Mouse (Mus musculus) ovary, adult 18-20 months (tissue): ENCODE measurements around the gene Bscl2.
A peak's percentile ranks its signal among the peaks of the same experiment; 100 is the strongest.
"Not testable (repeated sequence)": the region's sequence is repeated elsewhere in the genome, so short reads cannot be mapped to it uniquely, and the experiment has no call there.

Source experiments
- DNase-seq: peaks from one replicate; pipeline ENCODE4 v3.0.0; 2022; ENCODE audit warnings: low spot score, mixed read lengths

The Bscl2 gene

GRCm38 (mm10) chr19:8831262-8831661 is 6.0 kb upstream of the Bscl2 start:
- DNase-seq: no peak

DNA sequence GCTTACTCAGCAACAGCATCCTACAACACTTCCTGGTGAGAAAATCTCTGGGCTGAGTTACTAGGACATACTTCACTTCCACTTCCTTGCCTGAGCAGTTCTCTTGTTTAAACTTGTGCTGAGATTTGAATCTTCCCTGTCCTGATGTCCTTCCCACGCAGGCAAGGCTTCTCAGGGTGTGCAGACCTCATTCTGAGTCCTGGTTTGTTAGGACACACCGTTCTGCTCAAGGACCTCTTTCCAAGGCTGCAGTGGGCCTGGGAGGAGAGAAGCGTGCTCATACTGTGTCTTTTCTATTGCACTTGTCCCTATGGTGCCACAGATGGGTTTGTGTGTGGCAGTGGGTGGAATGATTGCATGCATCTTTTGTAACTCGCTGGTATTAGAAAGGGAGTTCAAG is 4.3 kb upstream of the Bscl2 start:
- no peak for DNase-seq

DNA sequence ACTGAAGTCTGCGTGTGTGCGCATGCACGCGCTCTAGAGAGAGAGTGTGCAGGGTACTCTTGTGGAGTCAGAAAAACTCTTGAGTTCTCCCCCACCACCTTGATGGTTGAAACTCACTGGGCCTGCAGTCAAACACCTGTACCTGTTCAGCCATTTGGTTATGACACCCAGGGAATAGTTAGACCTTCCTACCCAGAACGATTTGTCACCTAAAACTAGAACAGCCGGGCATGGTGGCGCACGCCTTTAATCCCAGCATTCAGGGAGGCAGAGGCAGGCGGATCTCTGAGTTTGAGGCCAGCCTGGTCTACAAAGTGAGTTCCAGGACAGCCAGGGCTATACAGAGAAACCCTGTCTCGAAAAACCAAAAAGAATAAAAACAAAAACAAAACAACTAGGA is 940 bp upstream of the Bscl2 start:
- DNase-seq: not testable (repeated sequence)

GRCm38 (mm10) chr19:8838041-8838730 is 919 bp downstream of the Bscl2 start:
- DNase-seq: no peak

DNA sequence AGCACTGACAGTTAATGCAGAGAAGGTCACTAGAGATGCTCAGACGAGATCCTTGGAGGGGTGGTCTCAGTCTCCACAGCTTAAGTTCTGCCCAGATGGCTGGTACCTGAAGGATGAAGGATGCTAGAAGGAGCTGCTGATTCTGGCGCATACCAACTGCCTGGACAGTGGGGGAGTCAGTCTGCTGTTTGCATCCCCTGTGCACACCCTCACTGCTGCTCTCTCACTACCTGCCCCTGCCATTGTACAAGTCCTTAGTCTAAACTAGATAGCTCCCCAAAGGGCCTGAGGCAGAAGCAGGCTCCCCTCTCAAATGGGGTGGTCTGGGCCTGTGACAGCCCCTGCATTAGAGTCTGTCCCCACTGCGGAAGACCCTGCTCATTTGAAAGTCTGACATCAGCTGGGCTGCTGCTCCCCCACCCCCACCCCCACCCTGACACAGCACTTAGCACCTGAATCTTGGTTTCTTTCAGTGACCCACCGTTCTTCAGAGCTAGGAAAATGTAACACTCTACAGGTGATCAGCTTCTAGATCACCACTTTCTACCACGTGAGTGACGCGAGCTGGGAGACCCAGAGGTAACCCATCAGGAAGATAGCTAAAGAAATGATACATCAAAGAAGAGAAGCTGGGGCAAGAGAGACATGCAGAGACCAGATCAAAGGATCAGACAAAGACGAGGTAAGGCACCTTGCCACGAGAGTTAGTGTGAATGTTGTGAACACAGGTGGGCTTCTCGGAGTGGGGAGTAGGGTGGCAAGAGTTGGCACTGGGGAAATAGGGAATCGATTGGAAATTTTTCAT is 2.0 kb downstream of the Bscl2 start, which contains the start of gene Gng3:
Gng3 (minus strand) TSS at position 92 of the 805 bp plus-strand sequence.
- no peak for DNase-seq

GRCm38 (mm10) chr19:8839908-8840791 is 2.9 kb downstream of the Bscl2 start:
- peak; percentile 61 for DNase-seq

- DNase-seq: no peak
Measured at GRCm38 (mm10) chr19:8841012-8841411, 3.7 kb downstream of the Bscl2 start.

- no peak for DNase-seq
Measured at GRCm38 (mm10) chr19:8842961-8843360, 5.7 kb downstream of the Bscl2 start.

DNA sequence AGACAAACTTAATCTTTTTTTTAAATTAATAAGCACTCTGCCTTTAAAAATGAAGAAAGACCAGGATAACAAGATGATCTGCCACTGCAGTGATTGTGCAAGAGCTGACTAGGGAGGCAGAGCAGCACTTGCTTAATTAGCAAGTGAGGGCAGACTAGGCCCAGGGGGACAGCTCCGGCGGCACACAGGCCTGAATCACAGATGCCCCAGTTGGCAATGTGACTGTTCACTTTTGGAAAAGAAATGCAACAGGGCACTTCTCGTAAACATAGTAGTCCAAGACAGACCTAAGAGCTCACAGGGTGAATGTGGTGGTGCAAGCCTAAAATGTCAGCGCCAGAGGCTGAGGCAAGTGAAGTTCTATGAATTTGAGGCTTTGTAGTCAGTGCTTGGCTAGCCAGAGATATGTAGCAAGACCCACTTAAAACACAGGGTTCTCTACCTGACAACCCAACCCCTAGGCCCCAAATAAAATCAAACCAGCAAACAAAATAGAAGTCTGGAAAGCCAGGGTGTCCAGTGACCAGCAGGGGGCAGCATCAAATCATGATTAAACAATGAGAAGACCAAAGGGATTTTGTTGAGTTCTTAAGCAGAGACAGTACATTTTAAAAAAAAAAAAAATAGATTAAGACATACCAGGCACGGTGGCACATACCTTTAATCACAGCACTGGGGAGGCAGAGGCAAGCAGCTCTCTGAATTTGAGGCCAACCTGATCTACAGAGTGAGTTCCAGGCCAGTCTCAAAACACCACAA is 7.3 kb downstream of the Bscl2 start:
- DNase-seq: no peak

DNA sequence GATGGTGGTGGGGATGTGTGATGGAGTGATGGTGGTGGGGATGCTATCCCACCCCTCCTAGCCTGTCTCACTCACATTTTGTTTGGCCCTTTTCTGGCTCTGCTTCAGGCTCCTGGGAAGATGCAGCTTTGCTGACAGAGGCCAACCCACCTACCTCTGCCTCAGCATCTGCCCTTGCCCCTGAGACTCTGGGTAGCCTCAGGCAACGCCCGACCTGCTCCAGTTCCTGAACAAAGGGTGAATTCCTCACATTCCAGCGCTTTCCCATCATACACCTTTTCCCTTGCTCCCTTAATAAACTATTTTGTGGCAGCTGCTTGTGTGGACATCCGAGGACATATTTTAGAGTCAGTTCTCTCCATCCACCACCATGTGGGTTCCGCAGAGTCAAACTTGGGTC is 11.1 kb downstream of the Bscl2 start:
- DNase-seq: no peak

DNA sequence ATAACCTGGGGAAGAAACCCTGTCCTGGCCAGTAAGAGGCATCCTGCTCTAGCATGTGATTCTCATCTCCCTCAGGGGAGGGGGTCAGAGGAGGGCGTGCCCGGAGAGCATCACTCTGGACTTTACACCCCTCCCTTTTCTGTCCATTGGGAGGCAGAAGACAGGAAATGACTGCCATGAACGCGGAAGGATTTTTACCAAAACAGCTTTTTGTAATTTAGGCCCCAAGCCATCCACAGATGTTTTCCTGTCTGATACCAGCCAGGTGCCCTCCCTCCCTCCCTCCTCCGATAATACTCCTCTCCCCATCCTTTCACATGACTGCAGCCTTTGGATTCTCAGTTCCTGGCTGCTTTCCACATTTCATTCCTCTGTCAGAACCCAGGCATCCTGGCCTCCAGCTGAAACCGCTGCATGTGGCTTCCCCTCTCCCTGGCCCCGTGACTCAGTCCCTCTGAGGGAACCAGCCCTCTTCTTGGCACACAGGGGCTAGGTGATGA is 13.2 kb downstream of the Bscl2 start, which contains the start of gene Lrrn4cl:
Lrrn4cl (plus strand) TSS at position 367 of the 500 bp plus-strand sequence.
- no peak for DNase-seq

GRCm38 (mm10) chr19:8851639-8852038 is 14.4 kb downstream of the Bscl2 start:
- no peak for DNase-seq

DNA sequence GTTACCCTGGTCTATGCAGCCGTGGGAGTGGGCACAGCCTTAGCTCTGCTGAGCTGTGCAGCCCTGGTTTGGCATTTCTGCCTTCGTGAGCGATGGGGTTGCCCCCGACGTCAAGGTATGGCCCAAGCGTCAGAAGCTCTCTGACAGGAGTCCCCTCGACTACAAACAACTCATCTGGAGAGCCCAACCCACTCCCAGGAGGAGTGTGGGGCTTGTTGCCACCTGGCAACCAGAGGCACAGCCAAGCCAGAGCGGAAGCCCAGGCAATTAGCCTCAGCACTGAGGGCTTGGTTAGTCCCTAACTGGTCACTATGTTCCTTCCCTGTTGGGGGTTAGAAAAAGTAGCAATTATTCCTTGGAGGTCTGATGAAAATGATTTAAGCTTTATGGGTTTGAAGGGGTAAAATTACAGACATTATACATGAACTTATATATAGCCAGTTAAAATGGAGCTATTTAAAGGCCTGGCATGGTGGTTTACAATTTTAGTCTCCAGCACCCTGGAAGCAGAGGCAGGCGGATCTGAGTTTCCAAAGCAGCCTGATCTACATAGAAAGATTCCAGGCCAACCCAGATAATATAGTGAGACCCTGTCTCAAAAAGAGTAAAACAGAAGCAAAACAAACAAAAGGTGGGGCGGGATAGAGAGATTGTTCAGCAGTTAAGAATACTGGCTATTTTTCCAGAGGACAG is 15.1 kb downstream of the Bscl2 start:
- DNase-seq: no peak

DNA sequence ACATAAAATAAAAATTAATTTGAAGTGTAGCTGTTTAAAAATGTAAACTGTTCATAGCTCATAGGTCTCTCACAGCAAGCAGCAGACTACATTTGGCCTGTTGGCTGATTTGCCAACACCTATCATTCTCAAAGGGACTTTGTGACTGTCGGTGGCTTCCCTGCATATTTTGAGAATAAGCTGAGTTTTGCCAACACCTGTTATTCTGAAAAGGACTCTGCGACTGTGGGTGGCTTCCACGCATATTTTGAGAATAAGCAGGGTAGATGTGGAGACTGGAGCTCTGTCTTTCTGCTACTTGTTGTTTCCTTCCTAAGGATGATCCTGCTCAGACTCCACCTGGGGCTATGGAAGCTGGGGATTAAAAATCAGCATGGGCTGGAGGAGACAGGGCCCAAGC is 15.8 kb downstream of the Bscl2 start:
- DNase-seq: no peak

GRCm38 (mm10) chr19:8857689-8858088 is 20.4 kb downstream of the Bscl2 start:
- DNase-seq: no peak

DNA sequence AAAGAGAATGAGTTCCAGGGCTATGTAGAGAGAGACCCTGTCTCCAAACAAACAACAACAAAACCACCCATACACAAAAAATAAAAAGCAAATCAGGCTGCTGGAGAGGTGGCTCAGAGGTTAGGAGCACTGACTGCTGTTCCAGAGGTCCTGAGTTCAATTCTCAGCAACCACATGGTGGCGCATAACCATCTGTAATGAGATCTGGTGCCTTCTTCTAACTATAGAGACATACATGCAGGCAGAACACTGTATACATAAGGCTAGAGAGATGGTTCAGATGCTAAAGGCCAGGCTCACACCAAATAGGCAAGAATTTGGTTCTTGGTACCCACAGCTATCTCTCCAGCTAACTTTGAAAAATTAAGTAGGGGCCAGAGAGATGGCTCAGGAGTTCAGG is 21.8 kb downstream of the Bscl2 start:
- no peak for DNase-seq

- no peak for DNase-seq
Measured at GRCm38 (mm10) chr19:8864265-8864664, 27.0 kb downstream of the Bscl2 start.

- DNase-seq: not testable (repeated sequence)
Measured at GRCm38 (mm10) chr19:8870381-8870780, 33.1 kb downstream of the Bscl2 start.

DNA sequence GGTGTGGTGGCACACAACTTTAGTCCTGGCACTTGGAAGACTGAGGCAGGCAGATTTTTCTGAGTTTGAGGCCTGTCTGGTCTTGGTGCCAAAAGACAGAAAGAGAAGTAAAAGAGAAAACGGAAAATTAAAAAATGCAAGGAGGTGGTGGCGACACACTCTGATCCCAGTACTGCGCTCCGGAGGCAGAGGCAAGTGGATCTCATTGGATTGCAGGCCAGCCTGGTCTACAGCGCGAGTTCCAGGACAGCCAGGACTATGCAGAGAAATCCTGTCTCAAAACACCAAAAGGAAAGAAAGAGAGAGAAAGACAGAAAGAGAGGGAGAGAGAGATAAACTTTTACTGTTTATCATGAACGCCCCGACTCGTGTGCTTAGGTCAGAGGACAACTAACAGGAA is 33.6 kb downstream of the Bscl2 start:
- DNase-seq: no peak

- peak; percentile 98 for DNase-seq
Measured at GRCm38 (mm10) chr19:8871267-8872186, 34.3 kb downstream of the Bscl2 start, which contains the start of gene Ubxn1. TSS of gene Ubxn1 (plus strand) at chr19:8871496.
